In the genomic region with DNA sequence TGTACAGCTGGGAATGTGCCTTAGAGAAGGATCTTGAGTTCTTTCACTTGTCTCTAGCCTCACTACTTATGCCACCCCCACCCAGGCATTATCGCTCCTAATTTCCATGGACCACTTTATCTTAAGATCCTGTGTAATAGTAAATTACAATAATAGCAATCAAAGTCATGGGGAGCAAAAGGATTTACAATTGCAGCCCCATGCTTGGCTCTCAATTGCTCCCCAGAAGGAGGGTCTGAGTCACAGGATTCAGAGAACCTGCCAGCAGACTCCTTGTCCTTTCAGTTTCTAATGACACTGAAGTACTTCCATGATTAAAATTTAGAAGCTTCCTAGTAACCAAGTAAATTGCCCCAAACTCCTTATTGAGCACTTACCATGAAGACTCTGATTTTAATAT, we compare ENCODE assay signal across 29 mouse cellular contexts.
"Had no signal": no experiment of that assay in that cellular context is flagged by ENCODE, and none has a peak within 500 bp of the region (broad histone marks: within the 10 kb centered on the region; RNA-seq: fewer than 3 reads in every experiment).

No protein-coding gene starts in this region.

- H3K27me3 ChIP-seq: heart, embryonic 12.5 days; hindbrain, embryonic 12.5 days; intestine, embryonic 15.5 days; kidney, embryonic 15.5 days; limb, embryonic 12.5 days; liver, embryonic 13.5 days; liver, embryonic 15.5 days had no signal

- H3K9me3 ChIP-seq: heart, embryonic 10.5 days; heart, embryonic 12.5 days; hindbrain, embryonic 10.5 days; hindbrain, embryonic 12.5 days; intestine, embryonic 15.5 days; kidney, embryonic 15.5 days; limb, embryonic 10.5 days; limb, embryonic 12.5 days; liver, embryonic 13.5 days; liver, embryonic 15.5 days had no signal

- H3K36me3 ChIP-seq: heart, embryonic 10.5 days; heart, embryonic 12.5 days; hindbrain, embryonic 10.5 days; hindbrain, embryonic 12.5 days; intestine, embryonic 15.5 days; kidney, embryonic 15.5 days; limb, embryonic 10.5 days; limb, embryonic 12.5 days; liver, embryonic 13.5 days; liver, embryonic 15.5 days had no signal

- H3K4me3 ChIP-seq: gastrocnemius, adult 2 months; heart, embryonic 10.5 days; heart, embryonic 12.5 days; hindbrain, embryonic 10.5 days; hindbrain, embryonic 12.5 days; intestine, embryonic 15.5 days; kidney, embryonic 15.5 days; layer of hippocampus, adult 2 months; left cerebral cortex, adult 2 months; limb, embryonic 10.5 days; limb, embryonic 12.5 days; liver, embryonic 13.5 days; liver, embryonic 15.5 days had no signal

- ATAC-seq: hindbrain, embryonic 16.5 days; inflammation-experienced regulatory T-cells, adult 6 months; intestine, embryonic 15.5 days; intestine, postnatal 0 days had no signal

- H3K4me2 ChIP-seq: heart, embryonic 12.5 days; hindbrain, embryonic 12.5 days; hindbrain, embryonic 14.5 days; intestine, embryonic 15.5 days; kidney, embryonic 15.5 days; limb, embryonic 12.5 days; liver, embryonic 11.5 days; liver, embryonic 13.5 days; liver, embryonic 15.5 days had no signal

- H3K9ac ChIP-seq: heart, embryonic 12.5 days; hindbrain, embryonic 12.5 days; hindbrain, embryonic 14.5 days; intestine, embryonic 15.5 days; kidney, embryonic 15.5 days; limb, embryonic 12.5 days; liver, embryonic 13.5 days; liver, embryonic 15.5 days had no signal

- H3K4me1 ChIP-seq: heart, embryonic 10.5 days; heart, embryonic 12.5 days; hindbrain, embryonic 10.5 days; hindbrain, embryonic 12.5 days; intestine, embryonic 15.5 days; kidney, embryonic 15.5 days; limb, embryonic 10.5 days; limb, embryonic 12.5 days; liver, embryonic 13.5 days; liver, embryonic 15.5 days had no signal

- H3K27ac ChIP-seq: gastrocnemius, adult 2 months; heart, embryonic 10.5 days; hindbrain, embryonic 10.5 days; hindbrain, embryonic 12.5 days; hindbrain, embryonic 14.5 days; intestine, embryonic 15.5 days; kidney, embryonic 15.5 days; kidney, postnatal 0 days; layer of hippocampus, adult 2 months; left cerebral cortex, adult 2 months; limb, embryonic 10.5 days; limb, embryonic 12.5 days; liver, embryonic 13.5 days; liver, embryonic 15.5 days had no signal

- DNase-seq: gastrocnemius, adult 2 months; gastrocnemius, postnatal 10 days; gastrocnemius, postnatal 25 days; heart, adult 18-20 months; heart, postnatal 10 days; heart, postnatal 4 days; kidney, adult 18-20 months; kidney, adult 8-10 months; kidney, postnatal 14 days; kidney, postnatal 36 days; liver; liver, embryonic 13.5 days had no signal
